Mouse (Mus musculus) forebrain, postnatal 0 days (tissue): ENCODE data around the gene Kcnmb3. TPM values are rescaled to one million over a fixed set of nuclear protein-coding genes. Genes with fewer than 3 reads are reported as not detected.
A peak's percentile ranks its signal among the peaks of the same experiment; 100 is the strongest.

Source experiments
- ATAC-seq: fragments of 200-750 bp; cut with Nextera tagmentation; 2 replicates; pipeline ENCODE4 v1.8.0; 2017; ENCODE audit warnings: mild to moderate bottlenecking, moderate library complexity
- DNase-seq: peaks from one replicate; pipeline ENCODE4 v3.0.0-alpha.2; 2015
- H3K27ac ChIP-seq: fragments of 300-500 bp; sonication (generic); 2 replicates; pipeline ENCODE4 v1.5.1; 2014; ENCODE audit warnings: low read depth, mild to moderate bottlenecking, antibody characterized with exemption, low read length, moderate library complexity, mixed read lengths
- H3K27me3 ChIP-seq: fragments of 300-500 bp; sonication (generic); 2 replicates; pipeline ENCODE4 v1.6.1; 2014; ENCODE audit warnings: mild to moderate bottlenecking, low read length, mixed read lengths; ENCODE audit not compliant: insufficient read depth
- H3K36me3 ChIP-seq: fragments of 300-500 bp; sonication (generic); 2 replicates; pipeline ENCODE4 v1.6.1; 2014; ENCODE audit warnings: mild to moderate bottlenecking, moderate library complexity; ENCODE audit not compliant: insufficient read depth
- H3K4me1 ChIP-seq: fragments of 300-500 bp; sonication (generic); 2 replicates; pipeline ENCODE4 v1.6.1; 2014; ENCODE audit warnings: antibody characterized with exemption; ENCODE audit not compliant: insufficient read depth
- H3K4me2 ChIP-seq: fragments of 300-500 bp; sonication (generic); 2 replicates; pipeline ENCODE4 v1.6.1; 2014; ENCODE audit warnings: low read depth, mild to moderate bottlenecking, moderate library complexity
- H3K4me3 ChIP-seq: fragments of 300-500 bp; sonication (generic); 2 replicates; pipeline ENCODE4 v1.5.1; 2014; ENCODE audit warnings: low read depth, low read length, mixed read lengths
- H3K9ac ChIP-seq: fragments of 300-500 bp; sonication (generic); 2 replicates; pipeline ENCODE4 v1.6.1; 2014; ENCODE audit warnings: mild to moderate bottlenecking
- H3K9me3 ChIP-seq: fragments of 300-500 bp; sonication (generic); 2 replicates; pipeline ENCODE4 v1.6.1; 2016; ENCODE audit warnings: low read length
- CTCF ChIP-seq: sonication (generic); IDR thresholded peaks from 2 replicates; pipeline ENCODE4 v1.5.1; 2016; ENCODE audit warnings: antibody characterized with exemption, control low read depth, low read depth
- WGBS: fragments of 180-500 bp; shearing (Covaris S2); extraction: QIAGEN DNeasy Blood & Tissue Kit; methylation state at CpG from one replicate; pipeline ENCODE4 v1.1.7; 2014; 5-methylcytosine and 5-hydroxymethylcytosine counted together
- polyA plus RNA-seq: library from polyadenylated mRNA; unstranded; fragments of >200 nt; fragmentation: Nextera tagmentation; extraction: Ambion mirVana; gene quantifications from 2 replicates; pipeline ENCODE4 v1.2.1, GENCODE M21; 2015
- total RNA-seq: library from RNA; depleted of rRNA; stranded (reverse); fragments of >200 nt; gene quantifications from 2 replicates; pipeline ENCODE4 v1.2.3, GENCODE M21; 2014

The Kcnmb3 gene
- total and polyA plus RNA-seq, 2 experiments from 2014 or later, result not detected

GRCm38 (mm10) chr3:32508666-32509324 is 16.8 kb upstream of the Kcnmb3 start:
- H3K27me3 ChIP-seq, result no peaks in the 10 kb centered on the region

GRCm38 (mm10) chr3:32506366-32507225 is 14.6 kb upstream of the Kcnmb3 start:
- 56% methylated on average over 11 of the region's 11 CpGs for WGBS
- no peak overlapping the region for H3K4me3 ChIP-seq

More at GRCm38 (mm10) chr3:32508666-32509324, 16.8 kb upstream of the Kcnmb3 start:
- peak; percentile 86 for TF ChIP-seq CTCF
- Histone ChIP-seq H3K4me1 (peaks cover 16% of the 10 kb centered on the region), H3K4me3 (0 out of 2 replicates have a peak overlapping the region, but pooled peaks have one; percentile 4), H3K36me3 (0 out of 2 replicates have a peak, but pooled peaks cover 3% of the 10 kb centered on the region), H3K27ac (no peak overlapping the region), H3K9me3 (no peaks in the 10 kb centered on the region), H3K4me2 (peak overlapping the region; percentile 74), H3K9ac (no peak overlapping the region)
- WGBS, result 3% methylated on average over 17 of the region's 17 CpGs
- DNase-seq, result peak; percentile 89
- ATAC-seq, result peak; percentile 59

DNA sequence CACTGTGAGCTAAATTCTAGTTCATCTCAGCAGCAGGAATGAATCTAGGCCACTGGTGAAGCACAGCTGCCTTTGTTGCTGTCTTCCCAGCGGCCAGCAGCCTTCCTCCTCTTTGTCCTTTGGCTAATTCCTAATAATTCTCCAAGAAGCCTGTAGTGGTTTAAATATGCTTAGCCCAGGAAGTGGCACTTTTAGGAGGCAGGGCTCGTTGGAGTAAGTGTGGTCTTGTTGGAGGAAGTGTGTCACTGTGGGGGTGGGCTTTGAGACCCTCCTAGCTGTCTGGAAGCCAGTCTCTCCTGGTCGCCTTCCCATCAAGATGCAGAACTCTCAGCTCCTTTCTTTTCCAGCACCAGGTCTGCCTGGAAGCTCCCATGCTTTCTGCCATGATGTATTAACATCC is 13.8 kb upstream of the Kcnmb3 start:
- Histone ChIP-seq H3K4me1 (no peaks in the 10 kb centered on the region), H3K9ac (no peak overlapping the region), H3K27ac (no peak overlapping the region), H3K4me3 (no peak overlapping the region), H3K9me3 (no peaks in the 10 kb centered on the region), H3K27me3 (no peaks in the 10 kb centered on the region), H3K4me2 (no peak overlapping the region), H3K36me3 (no peaks in the 10 kb centered on the region)
- DNase-seq, result no peak
- WGBS, result 67% methylated on average over 3 of the region's 3 CpGs
- ATAC-seq, result no peak
- no peak for TF ChIP-seq CTCF

More at GRCm38 (mm10) chr3:32506366-32507225, 14.6 kb upstream of the Kcnmb3 start:
- ATAC-seq (no peak), DNase-seq (no peak)
- Histone ChIP-seq H3K9ac (no peak overlapping the region), H3K27ac (no peak overlapping the region), H3K9me3 (no peaks in the 10 kb centered on the region), H3K27me3 (no peaks in the 10 kb centered on the region), H3K4me1 (peaks cover 4% of the 10 kb centered on the region), H3K36me3 (no peaks in the 10 kb centered on the region), H3K4me2 (no peak overlapping the region)
- TF ChIP-seq CTCF, result no peak

DNA sequence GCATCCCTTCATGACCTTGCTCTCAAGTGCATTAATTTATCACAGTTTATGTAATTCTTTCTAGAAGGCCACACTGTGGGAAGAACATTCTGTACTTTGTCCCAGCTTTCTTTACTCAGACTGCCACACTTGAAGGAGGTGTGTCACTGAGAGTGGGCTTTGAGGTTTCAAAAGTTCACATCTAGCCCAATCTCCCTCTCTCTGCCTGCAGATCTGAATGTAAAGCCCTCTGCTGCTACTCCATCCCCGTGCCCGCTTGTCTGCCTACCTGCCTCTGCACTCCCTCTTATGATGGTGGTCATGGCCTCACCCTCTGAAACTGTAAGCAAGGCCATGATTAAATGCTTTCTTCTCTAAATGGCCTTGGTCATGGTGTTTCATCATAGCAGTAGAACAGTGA is 8.3 kb upstream of the Kcnmb3 start:
- Histone ChIP-seq H3K4me2 (no peak overlapping the region), H3K9me3 (no peaks in the 10 kb centered on the region), H3K36me3 (no peaks in the 10 kb centered on the region), H3K27me3 (no peaks in the 10 kb centered on the region), H3K27ac (no peak overlapping the region), H3K9ac (no peak overlapping the region), H3K4me1 (no peaks in the 10 kb centered on the region), H3K4me3 (no peak overlapping the region)
- WGBS, result 94% methylated on average over 2 of the region's 2 CpGs
- ATAC-seq, result no peak
- no peak for TF ChIP-seq CTCF
- no peak for DNase-seq

GRCm38 (mm10) chr3:32496711-32497070 is 4.7 kb upstream of the Kcnmb3 start:
- Histone ChIP-seq H3K4me3 (no peak overlapping the region), H3K4me1 (no peaks in the 10 kb centered on the region), H3K27me3 (no peaks in the 10 kb centered on the region), H3K36me3 (no peaks in the 10 kb centered on the region), H3K9ac (no peak overlapping the region), H3K27ac (no peak overlapping the region), H3K4me2 (no peak overlapping the region), H3K9me3 (no peaks in the 10 kb centered on the region)
- DNase-seq, result no peak
- no peak for ATAC-seq
- WGBS, result 100% methylated on average over 1 of the region's 1 CpGs
- TF ChIP-seq CTCF, result no peak

- Histone ChIP-seq H3K4me1 (no peaks in the 10 kb centered on the region), H3K9ac (no peak overlapping the region), H3K27ac (no peak overlapping the region), H3K27me3 (no peaks in the 10 kb centered on the region), H3K4me3 (no peak overlapping the region), H3K4me2 (no peak overlapping the region), H3K36me3 (no peaks in the 10 kb centered on the region), H3K9me3 (no peaks in the 10 kb centered on the region)
- DNase-seq (no peak), ATAC-seq (peak; percentile 45; the same call in 1 of the 2 replicates)
- WGBS, result 27% methylated on average over 8 of the region's 8 CpGs
- TF ChIP-seq CTCF, result no peak
Measured at GRCm38 (mm10) chr3:32495856-32496710, 4.1 kb upstream of the Kcnmb3 start.
